Mouse (Mus musculus): ENCODE measurements around the gene Mark3.

Mark3 gene

GRCm38 (mm10) chr12:111698346-111698913 lies 124.1 kb downstream of the Mark3 start:
- DNase-seq (ENCODE audit: low read depth), result no peak

DNA sequence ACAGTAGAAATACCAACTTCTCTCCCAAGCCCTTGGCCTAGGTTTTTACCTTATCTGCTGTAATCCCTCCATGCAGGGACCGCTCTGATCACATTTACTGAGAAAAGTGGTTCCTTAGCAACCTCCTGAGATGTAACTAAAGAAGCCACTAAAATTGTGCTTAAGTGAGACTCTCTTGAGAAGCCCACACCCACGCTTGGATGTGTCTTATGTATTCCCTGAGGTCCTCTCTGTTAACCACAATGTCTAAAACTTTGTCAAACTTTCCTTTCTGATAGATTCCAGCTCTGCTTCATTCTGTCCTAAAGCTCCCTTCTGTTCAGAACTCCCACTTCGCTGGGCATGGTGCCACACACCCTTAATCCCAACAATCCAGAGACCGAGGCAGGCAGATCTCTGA lies 125.2 kb downstream of the Mark3 start:
- no peak for DNase-seq (ENCODE audit: low read depth)

DNA sequence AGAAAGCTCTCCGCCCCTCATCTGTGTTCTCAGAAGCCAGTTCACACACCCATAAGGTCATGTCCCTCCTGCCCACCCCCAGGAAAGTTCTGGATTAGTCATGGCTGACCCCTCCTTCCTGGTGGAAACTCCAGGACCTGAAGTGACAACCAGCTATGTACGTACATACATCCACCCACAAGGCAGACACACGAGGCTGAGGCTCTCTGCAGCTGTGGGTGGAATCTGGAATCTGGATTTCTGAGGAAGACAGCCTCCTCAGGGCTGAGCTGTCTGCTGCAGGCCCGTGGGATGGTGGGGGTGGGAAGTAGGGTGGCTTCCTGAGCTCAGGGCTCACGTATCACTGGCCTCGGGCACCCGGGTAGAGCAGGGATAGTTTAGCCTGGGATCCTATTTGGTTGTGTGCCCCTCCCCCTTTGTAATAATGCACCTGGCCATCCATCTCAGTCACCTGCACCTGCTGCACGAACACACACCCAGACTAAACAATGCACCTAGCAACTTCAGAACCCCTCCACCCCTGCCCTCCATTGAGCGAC lies 126.7 kb downstream of the Mark3 start:
- no peak for DNase-seq (ENCODE audit: low read depth)

GRCm38 (mm10) chr12:111703301-111703700 lies 129.0 kb downstream of the Mark3 start:
- DNase-seq (ENCODE audit: low read depth), result no peak

DNA sequence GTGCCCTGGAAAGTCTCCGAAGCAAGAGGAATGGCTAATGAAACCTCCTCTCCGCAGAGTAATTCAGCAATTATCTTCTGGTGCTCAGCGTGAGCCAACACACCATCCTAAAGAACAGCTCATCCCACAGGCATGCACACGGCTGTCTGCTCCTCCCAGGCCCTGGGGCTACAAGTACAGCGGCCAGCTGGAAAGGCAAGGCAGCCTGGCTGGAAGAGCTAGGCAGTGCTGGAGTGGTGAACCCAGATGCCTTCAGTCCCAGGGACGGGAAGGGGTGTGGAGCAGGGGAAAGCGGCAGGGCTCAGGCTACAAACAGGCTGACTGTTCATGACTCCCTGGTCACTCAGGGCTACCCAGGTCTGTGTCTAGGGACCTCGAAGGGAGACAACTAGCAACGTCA lies 130.3 kb downstream of the Mark3 start:
- no peak for DNase-seq (ENCODE audit: low read depth)

GRCm38 (mm10) chr12:111705186-111705973 lies 131.1 kb downstream of the Mark3 start:
- DNase-seq (ENCODE audit: low read depth), result no peak
